ENCODE assay signal across 13 mouse cellular contexts in genomic region chr11:62621079-62621478, GRCm38 (mm10).
"Had no signal": no experiment of that assay in that cellular context is flagged by ENCODE, and none has a peak within 500 bp of the region (broad histone marks: within the 10 kb centered on the region; RNA-seq: fewer than 3 reads in every experiment).

No protein-coding gene starts in this region.

- ATAC-seq: liver, embryonic 12.5 days; midbrain, embryonic 13.5 days; midbrain, embryonic 15.5 days had no signal

- H3K27me3 ChIP-seq: liver, embryonic 12.5 days; megakaryocyte, embryonic 14.5 days; midbrain, embryonic 13.5 days; midbrain, embryonic 15.5 days; neural tube, embryonic 12.5 days had no signal

- H3K4me3 ChIP-seq: liver, embryonic 12.5 days; megakaryocyte, embryonic 14.5 days; midbrain, embryonic 13.5 days; midbrain, embryonic 15.5 days; neural tube, embryonic 12.5 days had no signal

- H3K27ac ChIP-seq: liver, embryonic 12.5 days; liver, embryonic 14.5 days; midbrain, embryonic 13.5 days; midbrain, embryonic 15.5 days; neural tube, embryonic 12.5 days had no signal

- DNase-seq: lung, adult 18-20 months; lung, embryonic 14.5 days; lung, postnatal 10 days; lung, postnatal 4 days; right cerebral cortex, adult 18-20 months; thymus, adult 18-20 months; thymus, postnatal 25 days had no signal
